Mouse (Mus musculus): ENCODE measurements around the gene Cep72. TPM values are rescaled to one million over a fixed set of nuclear protein-coding genes. Genes with fewer than 3 reads are reported as not detected.

The Cep72 gene
- polyA plus RNA-seq, 2 experiments: 5.5 to 8.5 TPM

DNA sequence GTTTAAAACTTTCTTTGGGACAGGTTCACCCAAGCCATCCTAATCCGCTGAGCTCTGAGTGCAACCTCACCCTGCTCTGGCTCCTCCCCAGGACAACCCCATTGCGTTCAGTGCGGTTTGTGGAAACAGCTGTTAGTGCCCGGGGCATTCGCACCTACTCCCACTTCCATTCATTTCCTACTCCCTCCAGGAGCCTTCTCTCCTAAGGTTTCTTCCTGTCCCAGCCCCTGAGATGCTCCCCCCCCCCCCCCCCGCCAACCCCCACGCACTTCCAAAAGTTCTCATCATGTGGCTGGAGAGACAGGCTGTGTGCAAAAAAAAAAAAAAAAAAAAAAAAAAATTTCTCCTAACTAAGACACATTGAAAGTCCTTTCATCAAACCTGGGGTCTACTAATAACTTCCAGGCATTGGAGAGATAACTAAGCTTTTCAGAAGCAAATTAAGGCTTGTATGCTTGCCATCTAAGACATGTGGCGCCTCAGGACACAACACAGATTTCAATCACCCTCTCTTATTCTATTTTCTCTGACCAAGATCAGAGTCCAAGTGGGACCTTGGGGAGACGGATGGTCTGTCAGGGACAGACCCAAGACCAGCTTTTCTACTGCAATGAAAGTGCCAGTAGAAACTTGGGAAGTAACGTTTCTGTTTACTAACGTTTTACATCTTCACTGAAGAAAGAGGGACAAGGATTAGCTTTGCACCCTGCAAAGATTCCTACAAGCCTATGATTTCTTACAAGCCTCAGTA, 454 bp upstream of the Cep72 start:
- Histone ChIP-seq H3K9ac (replicated peaks) (no peak overlapping the region; the same call in none of the 2 replicates), H3K27me3 (ENCODE audit: control insufficient read depth, insufficient read depth, low read length) (no peaks in the 10 kb centered on the region), H3K4me3 (ENCODE audit: insufficient read depth in 1 of 2, low read depth in 2 of 2, low read length in 2 of 2) (peak overlapping the region; percentile 82 to 93), H3K4me1 (replicated peaks; ENCODE audit: control insufficient read depth in 2 of 2, insufficient read depth in 2 of 2, low read length in 1 of 2) (peaks cover 9 to 18% of the 10 kb centered on the region in 2 experiments), H3K36me3 (replicated peaks; ENCODE audit: control insufficient read depth, insufficient read depth, low read depth) (no peaks in the 10 kb centered on the region), H3K4me2 (ENCODE audit: low read depth) (peak overlapping the region; percentile 77), H3K9me3 (ENCODE audit: control insufficient read depth, low read length) (no peaks in the 10 kb centered on the region), H3K27ac (no peak overlapping the region)
- no peak; the same call in 1 of the 2 replicates for ATAC-seq (ENCODE audit: insufficient read depth)
- TF ChIP-seq EP300 (IDR thresholded peaks at IDR 0.05; ENCODE audit: low read depth) (no peak), CTCF (IDR thresholded peaks at IDR 0.05; ENCODE audit: low read depth) (no peak)
- WGBS (ENCODE audit: insufficient replicate concordance): 30% methylated on average over 10 of the region's 11 CpGs
- peak in 1 of 3 experiments; percentile 84 for DNase-seq (ENCODE audit: low read depth in 3 of 3, low spot score in 3 of 3)

DNA sequence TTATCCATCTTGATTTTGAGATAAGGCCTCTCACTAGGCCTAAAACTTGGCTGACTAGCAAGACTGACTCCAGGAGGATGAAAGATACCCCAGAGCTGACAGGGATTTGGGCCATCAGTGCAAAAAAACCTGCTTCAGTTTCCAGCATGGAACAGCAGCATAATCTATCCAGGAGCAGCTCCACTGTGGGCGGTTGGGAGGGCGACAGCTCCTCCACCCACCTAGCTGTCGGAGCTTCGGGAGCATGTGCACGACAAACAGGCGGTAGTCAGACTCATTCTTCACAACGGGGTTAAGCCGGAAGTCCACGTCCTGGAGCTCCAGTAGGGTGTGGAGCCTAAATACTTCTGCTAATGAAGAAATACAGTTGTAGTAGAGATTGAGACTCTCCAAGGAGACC, 4.0 kb downstream of the Cep72 start:
- no peak for TF ChIP-seq EP300 (IDR thresholded peaks at IDR 0.05; ENCODE audit: low read depth)
- no peak for TF ChIP-seq CTCF (IDR thresholded peaks at IDR 0.05; ENCODE audit: low read depth)
- H3K27ac ChIP-seq: no peak overlapping the region
- ATAC-seq (ENCODE audit: insufficient read depth) (no peak), DNase-seq (ENCODE audit: low read depth in 3 of 3, low spot score in 3 of 3) (no peak)
- WGBS (ENCODE audit: insufficient replicate concordance): 86% methylated on average over 9 of the region's 9 CpGs
- H3K27me3 ChIP-seq (ENCODE audit: control insufficient read depth, insufficient read depth, low read length): no peaks in the 10 kb centered on the region
- no peak overlapping the region for H3K4me3 ChIP-seq (ENCODE audit: insufficient read depth in 1 of 2, low read depth in 2 of 2, low read length in 2 of 2)
- H3K4me1 ChIP-seq (replicated peaks; ENCODE audit: control insufficient read depth in 2 of 2, insufficient read depth in 2 of 2, low read length in 1 of 2): peaks cover 2 to 3% of the 10 kb centered on the region in 2 experiments; a peak in 1 of 4 replicates
- H3K36me3 ChIP-seq (replicated peaks; ENCODE audit: control insufficient read depth, insufficient read depth, low read depth): no peaks in the 10 kb centered on the region; the same call in 1 of the 2 replicates
- H3K9ac ChIP-seq (replicated peaks): no peak overlapping the region
- no peak overlapping the region for H3K4me2 ChIP-seq (ENCODE audit: low read depth)
- H3K9me3 ChIP-seq (ENCODE audit: control insufficient read depth, low read length): no peaks in the 10 kb centered on the region

DNA sequence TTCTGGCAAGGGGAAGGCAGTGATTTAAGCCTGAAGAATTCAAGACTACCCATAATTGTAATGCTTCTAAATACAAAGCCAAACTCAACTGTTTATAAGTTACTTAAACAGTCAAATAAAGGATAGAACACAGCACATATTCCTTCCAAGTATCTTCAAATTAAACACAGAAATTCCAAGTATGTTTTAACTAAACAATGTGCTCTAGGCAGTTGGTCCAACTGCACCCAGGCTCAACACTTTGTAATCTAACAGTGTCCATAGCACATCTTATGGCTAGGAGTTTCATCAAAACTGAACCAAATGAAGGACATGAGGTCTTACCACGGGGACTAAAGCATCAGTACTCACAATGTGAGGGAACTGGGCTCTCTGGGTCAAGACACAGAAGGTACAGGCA, 5.9 kb downstream of the Cep72 start:
- H3K36me3 ChIP-seq (replicated peaks; ENCODE audit: control insufficient read depth, insufficient read depth, low read depth): no peaks in the 10 kb centered on the region; the same call in 1 of the 2 replicates
- WGBS (ENCODE audit: insufficient replicate concordance): 46% methylated on average over 1 of the region's 1 CpGs
- no peak for TF ChIP-seq EP300 (IDR thresholded peaks at IDR 0.05; ENCODE audit: low read depth)
- TF ChIP-seq CTCF (IDR thresholded peaks at IDR 0.05; ENCODE audit: low read depth): no peak
- DNase-seq (ENCODE audit: low read depth in 3 of 3, low spot score in 3 of 3) (no peak), ATAC-seq (ENCODE audit: insufficient read depth) (no peak)
- H3K4me3 ChIP-seq (ENCODE audit: insufficient read depth in 1 of 2, low read depth in 2 of 2, low read length in 2 of 2): no peak overlapping the region
- no peak overlapping the region for H3K27ac ChIP-seq
- no peaks in the 10 kb centered on the region for H3K27me3 ChIP-seq (ENCODE audit: control insufficient read depth, insufficient read depth, low read length)
- H3K4me2 ChIP-seq (ENCODE audit: low read depth): no peak overlapping the region
- H3K9me3 ChIP-seq (ENCODE audit: control insufficient read depth, low read length): no peaks in the 10 kb centered on the region
- no peaks in the 10 kb centered on the region; a peak in 1 of 4 replicates for H3K4me1 ChIP-seq (replicated peaks; ENCODE audit: control insufficient read depth in 2 of 2, insufficient read depth in 2 of 2, low read length in 1 of 2)
- no peak overlapping the region for H3K9ac ChIP-seq (replicated peaks)

DNA sequence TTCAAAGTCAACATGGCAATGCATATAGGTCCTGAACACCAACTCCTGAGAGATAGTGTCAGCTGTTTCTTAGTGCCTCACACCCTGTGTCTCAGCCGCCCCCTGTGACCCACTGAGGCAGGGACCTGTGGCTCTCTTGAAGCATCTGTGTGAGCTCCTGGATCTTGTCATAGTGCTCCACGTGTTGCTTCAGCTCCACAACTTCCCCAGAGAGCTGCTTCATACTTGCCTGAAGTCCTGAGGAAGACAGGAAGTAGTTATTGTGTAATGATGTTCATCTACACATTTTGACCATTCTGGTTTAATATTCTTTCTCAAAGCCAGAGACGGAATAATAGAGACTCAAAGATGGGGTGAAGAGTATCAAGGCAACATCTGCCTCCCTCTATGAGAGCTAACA, 22.2 kb downstream of the Cep72 start:
- DNase-seq (ENCODE audit: low read depth in 3 of 3, low spot score in 3 of 3): no peak
- H3K36me3 ChIP-seq (replicated peaks; ENCODE audit: control insufficient read depth, insufficient read depth, low read depth): peaks cover 10% of the 10 kb centered on the region

DNA sequence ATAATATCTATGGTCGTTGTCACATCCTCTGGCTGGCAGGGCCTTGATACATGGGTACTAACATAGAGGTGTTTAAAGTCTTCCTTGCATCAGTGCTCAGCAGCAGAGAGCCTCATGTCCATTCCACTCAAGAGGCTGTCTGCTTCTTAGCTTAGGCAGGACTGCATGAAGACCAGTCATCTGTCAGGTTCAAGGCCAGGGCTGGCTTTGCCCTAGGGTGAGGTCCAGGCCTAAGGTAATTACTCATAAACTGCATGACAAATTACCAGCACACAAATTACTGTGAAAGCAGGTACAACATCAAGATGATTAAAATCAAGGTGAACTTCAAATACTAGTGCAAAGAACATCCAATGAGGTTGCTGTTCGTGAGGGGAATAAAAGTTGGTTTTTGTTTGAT, 26.3 kb downstream of the Cep72 start:
- no peaks in the 10 kb centered on the region for H3K4me1 ChIP-seq (replicated peaks; ENCODE audit: control insufficient read depth in 2 of 2, insufficient read depth in 2 of 2, low read length in 1 of 2)
- H3K9me3 ChIP-seq (ENCODE audit: control insufficient read depth, low read length): no peaks in the 10 kb centered on the region
- no peak overlapping the region for H3K4me3 ChIP-seq (ENCODE audit: insufficient read depth in 1 of 2, low read depth in 2 of 2, low read length in 2 of 2)
- no peaks in the 10 kb centered on the region for H3K27me3 ChIP-seq (ENCODE audit: control insufficient read depth, insufficient read depth, low read length)
- peaks cover 10% of the 10 kb centered on the region for H3K36me3 ChIP-seq (replicated peaks; ENCODE audit: control insufficient read depth, insufficient read depth, low read depth)
- ATAC-seq (ENCODE audit: insufficient read depth): no peak
- TF ChIP-seq CTCF (IDR thresholded peaks at IDR 0.05; ENCODE audit: low read depth) (no peak), EP300 (IDR thresholded peaks at IDR 0.05; ENCODE audit: low read depth) (no peak)
- no peak overlapping the region for H3K9ac ChIP-seq (replicated peaks)
- H3K27ac ChIP-seq: no peak overlapping the region
- no peak for DNase-seq (ENCODE audit: low read depth in 3 of 3, low spot score in 3 of 3)
- no peak overlapping the region for H3K4me2 ChIP-seq (ENCODE audit: low read depth)
- WGBS (ENCODE audit: insufficient replicate concordance): 73% methylated on average over 2 of the region's 2 CpGs

More for the DNA sequence above, 22.2 kb downstream of the Cep72 start:
- Histone ChIP-seq H3K4me3 (ENCODE audit: insufficient read depth in 1 of 2, low read depth in 2 of 2, low read length in 2 of 2) (no peak overlapping the region), H3K9ac (replicated peaks) (no peak overlapping the region), H3K27me3 (ENCODE audit: control insufficient read depth, insufficient read depth, low read length) (no peaks in the 10 kb centered on the region), H3K9me3 (ENCODE audit: control insufficient read depth, low read length) (no peaks in the 10 kb centered on the region), H3K4me1 (replicated peaks; ENCODE audit: control insufficient read depth in 2 of 2, insufficient read depth in 2 of 2, low read length in 1 of 2) (no peaks in the 10 kb centered on the region), H3K4me2 (ENCODE audit: low read depth) (no peak overlapping the region), H3K27ac (no peak overlapping the region)
- 54% methylated on average over 3 of the region's 3 CpGs for WGBS (ENCODE audit: insufficient replicate concordance)
- no peak for ATAC-seq (ENCODE audit: insufficient read depth)
- TF ChIP-seq CTCF (IDR thresholded peaks at IDR 0.05; ENCODE audit: low read depth) (no peak), EP300 (IDR thresholded peaks at IDR 0.05; ENCODE audit: low read depth) (no peak)

Data from liver, embryonic 14.5 days (tissue).